Mouse (Mus musculus) layer of hippocampus, adult 9-10 months (tissue): ENCODE measurements around the gene Il17rd.

ENCODE experiments used
- DNase-seq: peaks from one replicate; pipeline ENCODE4 v3.0.0; 2022; ENCODE audit warnings: low spot score

Il17rd gene

GRCm38 (mm10) chr14:27044967-27045361 lies 6.2 kb downstream of the Il17rd start:
- DNase-seq, result no peak

- no peak for DNase-seq
Observed at GRCm38 (mm10) chr14:27048231-27048956, 9.7 kb downstream of the Il17rd start.

GRCm38 (mm10) chr14:27050043-27050442 lies 11.3 kb downstream of the Il17rd start:
- no peak for DNase-seq

GRCm38 (mm10) chr14:27050560-27051510 lies 12.1 kb downstream of the Il17rd start:
- no peak for DNase-seq

- no peak for DNase-seq
Observed at GRCm38 (mm10) chr14:27051511-27051895, 12.8 kb downstream of the Il17rd start.

GRCm38 (mm10) chr14:27058535-27059223 lies 19.9 kb downstream of the Il17rd start:
- no peak for DNase-seq

- no peak for DNase-seq
Observed at GRCm38 (mm10) chr14:27059224-27059558, 20.4 kb downstream of the Il17rd start.

- DNase-seq, result no peak
Observed at GRCm38 (mm10) chr14:27063338-27063737, 24.6 kb downstream of the Il17rd start.

- DNase-seq, result no peak
Observed at GRCm38 (mm10) chr14:27066171-27066929, 27.6 kb downstream of the Il17rd start.

- DNase-seq, result no peak
Observed at GRCm38 (mm10) chr14:27067866-27068271, 29.1 kb downstream of the Il17rd start.

GRCm38 (mm10) chr14:27069434-27070097 lies 30.8 kb downstream of the Il17rd start:
- no peak for DNase-seq

- DNase-seq, result no peak
Observed at GRCm38 (mm10) chr14:27070128-27070527, 31.4 kb downstream of the Il17rd start.

GRCm38 (mm10) chr14:27070758-27071157 lies 32.0 kb downstream of the Il17rd start:
- DNase-seq, result no peak

- no peak for DNase-seq
Observed at GRCm38 (mm10) chr14:27071985-27072384, 33.2 kb downstream of the Il17rd start.

- no peak for DNase-seq
Observed at GRCm38 (mm10) chr14:27075084-27075483, 36.3 kb downstream of the Il17rd start.

- DNase-seq, result no peak
Observed at GRCm38 (mm10) chr14:27075909-27076521, 37.3 kb downstream of the Il17rd start.

- DNase-seq, result no peak
Observed at GRCm38 (mm10) chr14:27076522-27076920, 37.8 kb downstream of the Il17rd start.

- no peak for DNase-seq
Observed at GRCm38 (mm10) chr14:27081536-27082275, 43.0 kb downstream of the Il17rd start.

- no peak for DNase-seq
Observed at GRCm38 (mm10) chr14:27085471-27085870, 46.7 kb downstream of the Il17rd start.

- DNase-seq, result no peak
Observed at GRCm38 (mm10) chr14:27085999-27086398, 47.3 kb downstream of the Il17rd start.
